Mouse (Mus musculus): Measurements from ENCODE around the gene Kcnc1.

DNA sequence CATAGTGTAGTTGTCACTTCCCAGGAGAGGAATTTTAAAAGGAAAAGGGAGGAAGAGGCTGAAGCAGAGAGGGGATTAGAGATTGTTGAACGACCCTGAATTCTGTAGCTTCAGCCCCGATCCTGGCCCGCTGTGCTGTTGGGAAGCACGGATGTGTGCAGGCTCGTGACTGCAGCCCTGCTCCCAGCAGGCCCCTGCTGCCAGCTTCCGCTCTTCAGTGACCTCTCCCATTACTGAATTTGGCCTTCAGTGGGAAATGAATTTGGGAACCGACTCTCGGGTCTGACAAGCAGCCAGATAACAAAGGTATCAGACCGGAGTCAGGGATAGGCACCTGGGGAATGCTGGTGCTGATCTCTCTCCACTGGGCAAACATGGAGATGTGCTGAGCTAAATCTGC, 76.8 kb downstream of the Kcnc1 start:
- TF ChIP-seq CTCF (IDR thresholded peaks at IDR 0.05; ENCODE audit: low read depth) (no peak), EP300 (IDR thresholded peaks at IDR 0.05; ENCODE audit: low read depth) (no peak)

Data from liver, embryonic 14.5 days (tissue).